Mouse (Mus musculus) CH12.LX (cell line): ENCODE measurements around the gene Wfdc17. TPM values are rescaled to one million over a fixed set of nuclear protein-coding genes. Genes with fewer than 3 reads are reported as not detected.

Source experiments
- DNase-seq: peaks from one replicate; pipeline ENCODE4 v3.0.0-alpha.2; 2013; ENCODE audit errors: extremely low read depth
- H3K27ac ChIP-seq: 2 replicates; pipeline ENCODE4 v1.5.1; 2012; ENCODE audit warnings: low read depth, mild to moderate bottlenecking, control low read depth, moderate library complexity; ENCODE audit not compliant: insufficient read depth
- H3K27me3 ChIP-seq: replicated peaks from 2 replicates; pipeline ENCODE3; 2012; ENCODE audit warnings: inconsistent platforms
- H3K36me3 ChIP-seq, 2 experiments: replicated peaks in 1 of 2; 2 replicates each; pipeline versions ENCODE3 to v1.6.1; 2012; ENCODE audit warnings: inconsistent platforms in 1 of 2, low read length in 1 of 2, mild to moderate bottlenecking in 1 of 2, mixed read lengths in 1 of 2, moderate library complexity in 1 of 2; ENCODE audit not compliant: control insufficient read depth in 1 of 2, insufficient read depth in 1 of 2
- H3K4me1 ChIP-seq, 2 experiments: 2 replicates each; pipeline ENCODE4 v1.6.1; 2012; ENCODE audit warnings: inconsistent platforms in 1 of 2, moderate library complexity in 1 of 2; ENCODE audit not compliant: insufficient read depth in 2 of 2, control insufficient read depth in 1 of 2
- H3K4me2 ChIP-seq: 2 replicates; pipeline ENCODE4 v1.6.1; 2012; ENCODE audit warnings: low read depth, mild to moderate bottlenecking, control low read depth; ENCODE audit not compliant: poor library complexity, insufficient read depth, severe bottlenecking
- H3K4me3 ChIP-seq, 3 experiments: fragments of 150-350 bp in 1 of 3; sonication (generic) in 1 of 3; replicated peaks in 1 of 3; 2 replicates each; pipeline versions ENCODE3 to v1.5.1; 2011 to 2012; ENCODE audit warnings: low read depth in 2 of 3, low read length in 2 of 3, mild to moderate bottlenecking in 2 of 3, moderate library complexity in 2 of 3, control low read depth in 1 of 3, improper control_type of control experiment in 1 of 3, inconsistent platforms in 1 of 3, mixed read lengths in 1 of 3; ENCODE audit not compliant: poor library complexity in 1 of 3
- H3K79me2 ChIP-seq: replicated peaks from 2 replicates; pipeline ENCODE4 v1.6.1; 2012; ENCODE audit warnings: mild to moderate bottlenecking, moderate library complexity; ENCODE audit not compliant: control insufficient read depth, poor library complexity, insufficient read depth, severe bottlenecking; ENCODE audit errors: extremely low read depth
- H3K9ac ChIP-seq: 2 replicates; pipeline ENCODE4 v1.6.1; 2012; ENCODE audit warnings: low read depth, mild to moderate bottlenecking, control low read depth, moderate library complexity; ENCODE audit not compliant: insufficient read depth
- H3K9me3 ChIP-seq: replicated peaks from 2 replicates; pipeline ENCODE3; 2012; ENCODE audit warnings: low read length, inconsistent platforms, mixed read lengths
- BHLHE40 ChIP-seq: IDR thresholded peaks from 2 replicates; pipeline ENCODE4 v1.6.1; 2011; ENCODE audit warnings: mild to moderate bottlenecking, low read depth, low read length, improper control_type of control experiment
- CHD1 ChIP-seq: IDR thresholded peaks from 2 replicates; pipeline ENCODE4 v1.6.1; 2012; ENCODE audit warnings: low read depth, low read length, improper control_type of control experiment, inconsistent platforms
- CTCF ChIP-seq, 2 experiments: IDR thresholded peaks in 1 of 2; conservative IDR thresholded peaks in 1 of 2; 2 replicates each; pipeline ENCODE4 v1.5.1; 2011 to 2012; ENCODE audit warnings: low read depth in 2 of 2, low read length in 2 of 2, improper control_type of control experiment in 1 of 2, inconsistent platforms in 1 of 2, mild to moderate bottlenecking in 1 of 2, moderate library complexity in 1 of 2
- E2F4 ChIP-seq: IDR thresholded peaks from 2 replicates; pipeline ENCODE4 v1.6.1; 2011; ENCODE audit warnings: low read depth, low read length, improper control_type of control experiment; ENCODE audit not compliant: insufficient replicate concordance
- ELF1 ChIP-seq: IDR thresholded peaks from 2 replicates; pipeline ENCODE4 v1.6.1; 2014; ENCODE audit warnings: low read depth, mild to moderate bottlenecking, inconsistent platforms, low read length, improper control_type of control experiment
- EP300 ChIP-seq: IDR thresholded peaks from 2 replicates; pipeline ENCODE4 v1.6.1; 2011; ENCODE audit warnings: low read length, improper control_type of control experiment
- ETS1 ChIP-seq: conservative IDR thresholded peaks from 2 replicates; pipeline ENCODE4 v1.6.1; 2012; ENCODE audit warnings: low read depth, mild to moderate bottlenecking, inconsistent platforms, low read length, improper control_type of control experiment, moderate library complexity
- GABPA ChIP-seq: IDR thresholded peaks from 2 replicates; pipeline ENCODE4 v1.6.1; 2012; ENCODE audit warnings: low read depth, low read length, improper control_type of control experiment, inconsistent platforms; ENCODE audit not compliant: insufficient replicate concordance
- HCFC1 ChIP-seq: IDR thresholded peaks from 2 replicates; pipeline ENCODE4 v1.6.1; 2012; ENCODE audit warnings: low read depth, mild to moderate bottlenecking, inconsistent platforms, low read length, improper control_type of control experiment
- IRF4 ChIP-seq: IDR thresholded peaks from 2 replicates; pipeline ENCODE4 v1.6.1; 2014; ENCODE audit warnings: low read depth, mild to moderate bottlenecking, inconsistent platforms, low read length, improper control_type of control experiment
- MAFK ChIP-seq: IDR thresholded peaks from 2 replicates; pipeline ENCODE4 v1.6.1; 2011; ENCODE audit warnings: low read length, improper control_type of control experiment; ENCODE audit not compliant: insufficient replicate concordance
- MAZ ChIP-seq: IDR thresholded peaks from 2 replicates; pipeline ENCODE4 v1.6.1; 2012; ENCODE audit warnings: low read depth, mild to moderate bottlenecking, inconsistent platforms, low read length, improper control_type of control experiment, moderate library complexity
- MXI1 ChIP-seq: IDR thresholded peaks from 2 replicates; pipeline ENCODE4 v1.6.1; 2011; ENCODE audit warnings: mild to moderate bottlenecking, low read depth, low read length, improper control_type of control experiment
- MYC ChIP-seq: IDR thresholded peaks from 2 replicates; pipeline ENCODE4 v1.6.1; 2011; ENCODE audit warnings: low read depth, mild to moderate bottlenecking, improper control_type of control experiment, low read length
- PAX5 ChIP-seq: IDR thresholded peaks from 2 replicates; pipeline ENCODE4 v1.6.1; 2012; ENCODE audit warnings: low read length, inconsistent platforms, mixed read lengths
- POLR2AphosphoS2 ChIP-seq: IDR thresholded peaks from 2 replicates; pipeline ENCODE4 v1.6.1; 2011; ENCODE audit warnings: low read depth, low read length, improper control_type of control experiment
- RAD21 ChIP-seq: IDR thresholded peaks from 2 replicates; pipeline ENCODE4 v1.6.1; 2011; ENCODE audit warnings: low read depth, mild to moderate bottlenecking, low read length, improper control_type of control experiment, moderate library complexity
- RCOR1 ChIP-seq: conservative IDR thresholded peaks from 2 replicates; pipeline ENCODE4 v1.6.1; 2012; ENCODE audit warnings: low read depth, mild to moderate bottlenecking, inconsistent platforms, low read length, improper control_type of control experiment
- SMC3 ChIP-seq: IDR thresholded peaks from 2 replicates; pipeline ENCODE4 v1.6.1; 2011; ENCODE audit warnings: low read depth, low read length, improper control_type of control experiment
- TBP ChIP-seq: conservative IDR thresholded peaks from 2 replicates; pipeline ENCODE4 v1.6.1; 2011; ENCODE audit warnings: low read depth, low read length, improper control_type of control experiment
- TCF12 ChIP-seq: IDR thresholded peaks from 2 replicates; pipeline ENCODE4 v1.6.1; 2014; ENCODE audit warnings: low read depth, mild to moderate bottlenecking, inconsistent platforms, low read length, improper control_type of control experiment
- UBTF ChIP-seq: IDR thresholded peaks from 2 replicates; pipeline ENCODE4 v1.6.1; 2012; ENCODE audit warnings: low read depth, mild to moderate bottlenecking, inconsistent platforms, low read length, improper control_type of control experiment, moderate library complexity
- USF1 ChIP-seq: IDR thresholded peaks from 2 replicates; pipeline ENCODE4 v1.6.1; 2014; ENCODE audit warnings: low read depth, mild to moderate bottlenecking, inconsistent platforms, low read length, improper control_type of control experiment
- USF2 ChIP-seq: conservative IDR thresholded peaks from 2 replicates; pipeline ENCODE4 v1.6.1; 2011; ENCODE audit warnings: low read depth, low read length, improper control_type of control experiment
- ZC3H11A ChIP-seq: IDR thresholded peaks from 2 replicates; pipeline ENCODE4 v1.6.1; 2012; ENCODE audit warnings: low read depth, mild to moderate bottlenecking, inconsistent platforms, low read length, improper control_type of control experiment
- ZKSCAN1 ChIP-seq: IDR thresholded peaks from 2 replicates; pipeline ENCODE4 v1.6.1; 2012; ENCODE audit warnings: low read depth, inconsistent platforms, low read length, improper control_type of control experiment, borderline replicate concordance
- ZMIZ1 ChIP-seq: IDR thresholded peaks from 2 replicates; pipeline ENCODE4 v1.6.1; 2012; ENCODE audit warnings: low read depth, mild to moderate bottlenecking, inconsistent platforms, low read length, improper control_type of control experiment
- ZNF384 ChIP-seq: IDR thresholded peaks from 2 replicates; pipeline ENCODE4 v1.6.1; 2012; ENCODE audit warnings: low read depth, low read length, improper control_type of control experiment, inconsistent platforms
- dilution Hi-C: fragments of 300-500 bp; cut with MboI; formaldehyde crosslinking; loops from 2 replicates; pipeline ENCODE4 v1.14.3; 2020; ENCODE audit warnings: low sequenced_read_pairs; ENCODE audit not compliant: extremely low pct_unique_long_range_greater_than_20kb, extremely low pct_ligation_motif_present
- in situ Hi-C: fragments of 300-500 bp; cut with MboI; formaldehyde crosslinking; loops from 3 replicates; pipeline ENCODE4 v1.14.3; 2019; ENCODE audit warnings: low sequenced_read_pairs, low pct_ligation_motif_present, low pct_unique_long_range_greater_than_20kb, mixed read lengths
- polyA plus RNA-seq: library from polyadenylated mRNA; unstranded; fragments of >175 nt; gene quantifications from 2 replicates; pipeline ENCODE4 v1.2.1, GENCODE M21; 2012; ENCODE audit warnings: low read depth; ENCODE audit not compliant: insufficient read length
- total RNA-seq, 2 experiments: library from RNA; depleted of rRNA; stranded (reverse); fragments of 300-350 nt in 1 of 2; fragments of >200 nt in 1 of 2; gene quantifications; 2 replicates each; pipeline ENCODE4 v1.2.3; 2012 to 2014

The Wfdc17 gene
- total and polyA plus RNA-seq, 3 experiments: not detected

DNA sequence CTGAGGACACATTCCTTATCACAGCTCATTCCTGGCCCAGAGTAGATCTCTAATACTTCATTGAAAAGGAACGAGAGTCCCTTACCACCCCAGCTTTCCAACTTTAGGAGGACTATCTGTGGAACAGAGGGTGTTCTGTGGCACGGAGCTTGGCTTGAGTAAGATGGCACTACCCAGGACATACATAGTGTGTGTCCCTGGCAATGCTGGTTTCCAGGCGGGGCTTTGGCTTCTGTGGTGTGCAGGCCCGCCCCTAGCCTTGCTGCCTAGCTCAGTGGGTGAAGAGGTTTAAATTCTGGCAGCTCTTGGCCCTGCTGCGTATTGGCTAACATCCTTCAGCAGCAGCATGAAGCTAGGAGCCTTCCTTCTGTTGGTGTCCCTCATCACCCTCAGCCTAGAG, 42.9 kb downstream of the Wfdc17 start, which contains the start of gene Wfdc21:
Gene Wfdc21 (plus strand): TSS at position 260 of the 400 bp plus-strand sequence.
- H3K4me3 ChIP-seq: no peak within 1 kb of the TSS
- no peak within 1 kb of the TSS for H3K9ac ChIP-seq
- H3K4me1 ChIP-seq: peaks cover 30 to 62% of the 10 kb centered on the region in 2 experiments
- in situ Hi-C loops (loop anchor here (10.0 kb wide), 1 partner anchor 182 kb away; no protein-coding TSS in a partner anchor), dilution Hi-C loops (no loop called here)
- no peak within 1 kb of the TSS for H3K27ac ChIP-seq
- H3K79me2 ChIP-seq: no peaks in the 10 kb centered on the region
- H3K4me2 ChIP-seq: 0 out of 2 replicates have a peak within 1 kb of the TSS, but pooled peaks have one; percentile 0
- TF ChIP-seq MYC (no peak), EP300 (no peak), PAX5 (no peak), ELF1 (no peak), RCOR1 (no peak), ZMIZ1 (no peak), ZNF384 (no peak), E2F4 (no peak), ZC3H11A (no peak), POLR2AphosphoS2 (no peak), MXI1 (no peak), RAD21 (no peak), TCF12 (no peak), CTCF (conservative IDR thresholded peaks at IDR 0.05 in 1 of 2, IDR thresholded peaks at IDR 0.05 in 1 of 2; ENCODE audit: low read depth in 2 of 2, low read length in 2 of 2) (no peak), MAFK (no peak), UBTF (no peak), BHLHE40 (no peak)
- H3K36me3 ChIP-seq: no peaks in the 10 kb centered on the region
- peaks cover 10% of the 10 kb centered on the region for H3K27me3 ChIP-seq
- H3K9me3 ChIP-seq: no peaks in the 10 kb centered on the region
- no peak for DNase-seq

DNA sequence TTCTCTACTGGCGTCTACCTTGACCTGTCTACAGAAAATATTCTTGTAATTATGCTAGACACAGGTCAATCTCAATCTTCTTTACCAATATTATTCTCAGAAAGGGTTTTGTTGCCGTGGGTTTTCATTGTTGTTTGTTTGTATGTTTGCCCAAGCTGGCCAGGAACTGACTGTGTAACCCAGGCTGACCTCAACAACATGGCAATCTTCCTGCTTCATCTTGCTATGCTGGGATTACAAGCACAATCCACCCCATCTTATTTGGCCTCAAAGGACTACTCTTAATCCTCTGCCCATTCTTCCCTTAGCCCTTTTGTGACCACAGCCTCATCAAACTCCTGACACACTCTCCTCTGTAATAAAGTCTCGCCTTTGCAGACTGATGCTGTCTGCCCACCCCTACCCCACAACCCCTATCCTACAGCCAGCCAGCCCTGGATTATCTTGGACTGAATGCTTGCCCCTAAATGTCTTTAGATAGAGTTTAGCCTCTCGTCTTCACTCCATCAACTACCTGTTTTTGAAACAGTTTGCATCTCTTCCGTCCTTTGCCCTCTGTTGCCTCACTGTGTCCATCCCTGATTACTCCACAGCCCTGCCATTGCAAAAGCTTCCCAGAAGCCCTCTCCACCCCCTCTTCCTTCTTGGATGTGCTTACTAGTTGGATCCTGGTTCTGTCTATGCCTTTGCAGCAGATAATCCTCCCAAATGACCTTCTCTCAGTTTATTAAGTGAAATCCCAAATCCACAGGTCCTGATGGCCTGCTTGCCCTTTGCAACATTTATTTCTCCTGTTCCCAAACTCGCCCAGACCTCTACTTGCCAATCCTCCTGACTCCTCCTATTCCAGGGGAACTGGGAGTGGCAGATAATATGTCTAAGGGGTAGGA, 43.8 kb downstream of the Wfdc17 start:
- Histone ChIP-seq H3K9me3 (no peaks in the 10 kb centered on the region), H3K9ac (no peak overlapping the region), H3K4me3 (no peak overlapping the region), H3K27me3 (peaks cover 9% of the 10 kb centered on the region), H3K79me2 (no peaks in the 10 kb centered on the region), H3K4me1 (peaks cover 29 to 61% of the 10 kb centered on the region in 2 experiments), H3K27ac (no peak overlapping the region), H3K36me3 (peaks cover 0 to 2% of the 10 kb centered on the region in 2 experiments), H3K4me2 (no peak overlapping the region)
- DNase-seq: no peak
- no peak for TF ChIP-seq HCFC1
- TF ChIP-seq E2F4: no peak
- no peak for TF ChIP-seq USF1
- no peak for TF ChIP-seq CHD1
- no peak for TF ChIP-seq SMC3
- TF ChIP-seq CTCF (conservative IDR thresholded peaks at IDR 0.05 in 1 of 2, IDR thresholded peaks at IDR 0.05 in 1 of 2; ENCODE audit: low read depth in 2 of 2, low read length in 2 of 2): no peak
- TF ChIP-seq ZKSCAN1: no peak
- no peak for TF ChIP-seq TCF12
- no peak for TF ChIP-seq PAX5
- no peak for TF ChIP-seq USF2
- no peak for TF ChIP-seq ETS1
- TF ChIP-seq ELF1: no peak
- no peak for TF ChIP-seq IRF4
- no peak for TF ChIP-seq TBP
- TF ChIP-seq MAZ: no peak
- TF ChIP-seq GABPA: no peak
- dilution Hi-C loops: no loop called here
- in situ Hi-C loops: loop anchor here (10.0 kb wide), 1 partner anchor 183 kb away; no protein-coding TSS in a partner anchor
